Mouse (Mus musculus): Measurements from ENCODE around the gene Rbm15. TPM values are rescaled to one million over a fixed set of nuclear protein-coding genes. Genes with fewer than 3 reads are reported as not detected.
"Not testable (repeated sequence)": the region's sequence is repeated elsewhere in the genome, so short reads cannot be mapped to it uniquely, and the experiment has no call there.

Rbm15 gene
- polyA plus RNA-seq, 2 experiments from 2014 or later, result 13.2 to 19.5 TPM

DNA sequence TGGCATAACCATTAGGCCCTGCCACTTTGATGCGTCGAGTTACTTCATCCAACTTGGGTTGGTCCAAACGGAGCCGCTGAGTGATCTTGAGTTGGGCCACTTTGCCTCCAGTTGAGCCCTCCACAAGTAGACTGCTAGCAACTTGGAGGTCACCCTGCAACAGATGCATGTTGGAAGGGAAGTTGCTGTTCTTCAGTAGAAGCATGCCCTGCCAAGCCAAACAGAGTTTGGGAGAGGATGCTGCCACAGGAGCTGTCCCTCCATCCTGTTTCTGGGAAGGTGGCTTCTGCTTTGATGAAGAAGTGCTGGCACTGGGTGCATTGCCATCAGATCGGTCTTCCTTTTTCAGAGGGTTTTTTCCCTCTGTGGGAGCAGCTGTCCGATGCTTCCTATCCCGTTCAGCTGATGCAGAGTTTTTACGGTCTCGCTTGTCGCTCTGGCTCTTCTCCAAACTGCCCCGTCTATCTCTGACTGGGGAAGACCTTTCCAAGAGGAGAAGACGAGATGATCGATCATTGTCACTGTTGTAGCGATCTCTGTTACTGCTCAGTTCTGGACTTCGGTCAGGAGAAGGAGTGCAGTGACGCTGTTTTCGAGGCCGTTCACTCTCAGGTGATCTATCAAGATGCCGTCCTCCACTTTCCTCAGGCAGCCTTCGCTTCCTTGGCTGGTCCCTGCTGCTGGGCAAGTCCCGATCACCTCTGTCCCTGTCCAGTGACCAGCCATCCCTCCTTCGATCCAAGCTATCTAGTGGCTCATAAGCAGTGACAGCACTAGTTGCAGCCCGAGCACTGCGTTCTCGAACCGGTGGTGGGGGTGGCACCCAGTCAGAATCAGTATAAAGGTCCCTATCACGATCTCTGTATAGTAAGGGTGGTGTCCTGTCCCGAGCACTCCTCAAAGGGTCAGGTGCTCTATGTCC is 2.7 kb downstream of the Rbm15 start:
- no peak for ATAC-seq

DNA sequence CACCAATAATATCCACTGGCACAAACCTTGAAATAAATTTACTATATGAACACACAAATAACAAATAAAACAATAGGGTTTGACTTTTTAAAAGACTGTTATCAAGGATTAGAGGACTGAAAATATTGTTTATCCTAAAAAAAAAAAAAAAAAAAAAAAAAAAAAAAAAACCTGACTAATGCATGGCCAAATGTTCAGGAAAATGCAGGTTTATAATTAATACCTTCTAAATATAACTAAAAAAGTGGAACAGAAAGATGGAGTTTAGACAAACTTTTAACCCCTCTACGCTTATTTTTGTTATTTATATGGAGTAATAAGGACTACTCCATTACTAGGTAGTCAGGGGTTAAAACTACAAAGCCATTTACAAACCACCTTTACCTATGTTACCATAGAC is 7.0 kb downstream of the Rbm15 start:
- ATAC-seq, result no peak

DNA sequence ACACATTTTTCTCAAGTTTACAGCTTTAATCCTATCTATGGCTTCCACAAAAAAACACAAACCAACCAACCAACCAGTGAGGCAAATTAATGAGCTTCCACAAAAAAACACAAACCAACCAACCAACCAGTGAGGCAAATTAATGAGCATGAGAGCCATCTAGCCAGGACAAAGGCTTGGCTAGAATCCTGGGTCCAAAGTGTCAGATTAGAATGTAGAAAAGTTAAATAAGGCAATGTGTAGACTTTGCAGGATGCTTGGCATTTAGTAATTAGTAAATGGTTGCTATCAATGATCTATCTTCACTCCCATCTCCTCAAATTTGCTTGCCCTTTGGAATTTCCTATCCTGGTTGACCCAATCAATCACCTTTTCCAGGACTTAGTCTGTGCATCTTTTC is 11.7 kb downstream of the Rbm15 start:
- ATAC-seq, result no peak

DNA sequence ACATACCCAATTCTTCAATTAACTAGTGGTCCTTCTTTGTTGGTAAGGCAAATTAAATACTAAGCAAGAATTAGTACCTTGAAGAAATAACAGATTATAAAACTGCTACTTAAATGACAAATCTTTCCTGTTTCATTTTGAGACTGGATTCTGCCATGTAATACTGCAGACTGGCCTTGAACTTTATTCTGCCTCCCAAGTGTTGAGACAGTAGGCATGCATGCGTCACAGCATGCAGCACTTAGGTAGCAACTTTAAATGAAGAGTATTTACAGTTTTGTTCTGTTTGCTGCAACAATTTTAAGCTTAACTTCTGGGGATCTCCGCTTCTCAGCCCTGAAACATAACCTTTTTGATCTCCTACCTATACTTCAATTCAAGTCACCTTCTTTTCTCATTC is 12.3 kb downstream of the Rbm15 start:
- ATAC-seq, result no peak

DNA sequence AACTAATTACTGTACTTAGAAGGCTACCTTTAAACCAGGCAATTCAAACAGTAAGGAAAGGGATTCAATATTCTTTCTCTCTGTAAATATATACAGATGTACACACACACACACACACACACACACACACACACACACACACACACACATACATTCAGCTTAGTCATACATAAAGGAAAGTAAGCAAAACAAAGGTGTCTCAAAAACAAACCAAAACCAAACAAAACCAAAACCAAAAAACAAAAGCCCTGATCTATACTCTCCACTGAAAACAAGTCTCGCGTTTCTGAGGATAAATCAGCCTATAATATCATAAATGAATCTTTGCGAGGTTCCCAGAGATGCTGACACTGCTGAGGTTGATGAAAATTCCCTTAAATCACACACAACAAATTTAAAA is 16.1 kb downstream of the Rbm15 start:
- ATAC-seq, result peak; percentile 40

DNA sequence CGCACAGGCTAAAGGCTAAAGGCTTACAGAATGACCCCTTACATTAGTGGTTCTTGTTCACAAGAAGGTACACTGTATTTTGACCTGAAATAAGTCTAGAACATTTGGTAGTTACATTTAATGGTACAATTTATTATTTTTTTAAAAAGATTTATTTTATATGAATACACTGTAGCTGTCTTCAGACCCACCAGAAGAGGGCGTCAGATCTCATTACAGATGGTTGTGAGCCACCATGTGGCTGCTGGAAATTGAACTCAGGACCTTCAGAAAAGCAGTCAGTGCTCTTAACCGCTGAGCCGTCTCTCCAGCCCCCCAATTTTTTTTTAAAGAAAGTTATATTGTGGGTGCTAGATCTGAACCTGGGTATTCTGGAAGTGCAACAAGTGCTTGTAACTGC is 36.6 kb downstream of the Rbm15 start:
- not testable (repeated sequence) for ATAC-seq

DNA sequence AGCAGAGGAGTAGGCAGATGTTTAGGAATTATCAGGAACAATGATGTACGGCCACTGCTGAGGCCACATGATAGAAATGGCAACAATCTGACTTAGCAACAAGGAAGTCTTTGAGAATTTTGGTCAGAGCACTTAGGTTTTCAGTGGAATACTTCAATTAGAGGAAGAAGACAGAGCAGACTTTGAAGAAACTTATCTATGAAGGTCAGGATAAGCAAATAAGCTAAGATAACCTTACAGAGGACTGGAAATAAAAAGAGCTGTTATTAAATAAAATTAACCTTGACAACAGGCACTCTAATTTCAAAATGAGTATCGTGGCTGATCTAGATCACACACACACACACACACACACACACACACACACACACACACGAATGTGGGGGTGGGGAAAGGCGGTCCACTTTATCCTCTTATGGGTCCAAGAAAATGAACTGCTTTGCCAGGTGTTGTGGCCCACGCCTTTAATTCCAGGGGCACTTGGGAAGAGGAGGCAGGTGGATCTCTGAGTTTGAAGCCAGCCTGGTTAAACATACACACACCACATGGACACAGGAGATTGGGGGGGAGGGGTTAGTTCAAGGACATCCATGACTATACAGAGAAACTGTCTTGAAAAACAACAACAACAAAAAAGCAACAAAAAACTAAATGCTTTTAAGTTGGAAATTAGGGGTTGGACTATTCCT is 37.7 kb downstream of the Rbm15 start:
- no peak for ATAC-seq

DNA sequence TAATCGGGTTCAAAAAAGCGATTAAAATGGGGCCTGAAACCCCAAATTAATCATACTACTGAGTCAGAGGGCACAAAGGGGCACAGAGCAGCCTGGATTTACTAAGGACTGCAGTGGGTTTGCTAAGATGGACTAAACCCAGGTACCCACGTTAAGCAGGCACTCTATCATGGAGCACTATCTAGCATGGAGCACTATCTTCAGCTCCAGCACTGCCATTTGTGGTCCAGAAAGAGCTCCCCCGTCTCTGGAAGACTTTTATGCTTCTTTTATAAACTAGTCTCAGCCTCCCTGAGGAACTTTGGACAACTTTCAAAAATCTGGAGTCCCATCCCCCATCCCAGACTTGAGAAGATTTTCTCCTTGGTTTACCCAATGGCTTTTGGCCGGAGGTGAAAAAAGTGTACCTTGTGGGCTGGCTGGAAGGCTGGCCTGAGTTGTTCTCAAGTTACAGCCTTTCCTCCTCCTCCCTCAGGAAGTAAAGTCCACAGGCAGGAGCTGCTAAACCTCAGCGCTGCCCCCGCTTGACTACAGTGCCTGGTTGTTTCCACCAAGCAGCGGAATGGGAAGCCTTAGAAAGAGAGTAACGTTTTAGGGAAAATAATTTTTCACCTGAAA is 42.6 kb downstream of the Rbm15 start, which contains the start of gene Slc16a4:
Gene Slc16a4 (plus strand): TSS at position 467 of the 618 bp plus-strand sequence.
- ATAC-seq, result no peak

DNA sequence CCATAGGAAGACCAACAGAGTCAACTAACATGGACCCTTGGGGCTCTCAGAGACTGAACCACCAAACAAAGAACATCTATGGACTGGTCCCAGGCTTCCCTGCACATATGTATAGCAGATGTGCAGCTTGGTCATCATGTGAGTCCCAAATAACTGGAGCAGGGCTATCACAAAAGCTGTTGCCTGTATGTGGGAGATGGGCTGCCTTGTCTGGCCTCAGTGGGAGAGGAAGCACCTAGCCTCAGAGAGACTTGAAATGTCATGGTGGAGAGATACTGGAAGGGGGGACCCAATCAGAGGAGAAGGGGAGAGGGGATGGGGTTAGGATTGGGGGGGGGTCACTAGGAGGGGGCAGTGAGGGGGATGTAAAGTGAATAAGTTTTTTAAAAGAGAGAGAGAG is 46.1 kb downstream of the Rbm15 start:
- ATAC-seq, result no peak

DNA sequence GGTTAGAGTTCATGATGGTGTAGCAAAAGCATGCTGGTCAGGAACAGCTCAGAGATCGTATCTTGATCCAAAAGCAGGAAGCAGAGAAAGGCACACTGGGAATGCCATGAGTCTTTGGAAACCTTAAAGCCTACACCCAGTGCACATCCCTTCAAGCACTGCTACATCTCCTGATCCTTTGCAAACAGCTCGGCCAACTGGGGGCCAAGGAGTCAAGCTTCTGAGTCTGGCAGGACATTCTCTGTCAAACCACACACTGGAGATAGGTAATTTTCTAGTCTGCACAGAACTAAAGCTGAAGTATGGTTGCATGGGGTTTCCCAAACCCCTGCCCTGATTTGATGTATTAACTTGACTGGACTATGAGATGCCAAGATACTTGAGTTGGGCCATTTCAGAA is 47.4 kb downstream of the Rbm15 start:
- ATAC-seq, result no peak

DNA sequence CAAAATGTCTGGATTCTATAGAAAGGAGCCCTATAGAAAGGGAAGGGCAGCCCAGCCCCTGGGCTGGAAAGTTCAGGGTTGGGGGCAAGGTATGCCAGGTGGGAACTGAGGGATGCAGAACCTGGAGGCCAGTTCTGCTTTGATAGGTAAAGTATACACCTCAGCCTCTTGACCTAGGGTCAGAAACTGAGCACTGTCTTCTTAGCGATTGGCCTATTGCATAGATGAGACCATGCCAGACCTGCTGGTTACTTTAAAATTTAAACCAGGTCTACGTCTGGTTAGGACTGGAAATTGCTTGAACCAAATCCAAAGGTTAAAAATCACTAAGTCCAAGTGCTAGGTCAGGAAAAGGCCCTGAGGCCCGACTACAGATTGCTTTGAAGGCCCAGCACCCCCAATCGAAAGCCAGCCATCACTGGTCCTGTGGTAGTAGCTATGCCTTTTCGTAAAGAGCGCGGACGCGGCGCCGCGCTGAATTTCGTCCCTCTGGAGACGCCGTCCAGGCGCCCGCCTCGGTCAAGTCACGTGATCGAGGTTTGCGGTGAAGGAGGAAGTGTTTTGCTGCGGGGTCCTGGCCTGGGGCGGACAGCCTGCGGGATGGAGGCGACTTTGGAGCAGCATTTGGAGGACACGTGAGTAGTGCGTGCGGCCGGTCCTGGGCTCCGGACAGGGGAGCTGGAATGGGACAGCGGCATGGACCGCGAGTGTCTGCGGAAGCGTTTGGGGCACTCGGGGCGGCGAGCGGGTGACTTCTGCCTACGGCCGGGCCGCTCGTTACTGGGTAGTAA is 54.8 kb downstream of the Rbm15 start, which contains the start of gene Lamtor5:
Gene Lamtor5 (plus strand): TSS at position 380 of the 791 bp plus-strand sequence.
- ATAC-seq, result peak; percentile 77

DNA sequence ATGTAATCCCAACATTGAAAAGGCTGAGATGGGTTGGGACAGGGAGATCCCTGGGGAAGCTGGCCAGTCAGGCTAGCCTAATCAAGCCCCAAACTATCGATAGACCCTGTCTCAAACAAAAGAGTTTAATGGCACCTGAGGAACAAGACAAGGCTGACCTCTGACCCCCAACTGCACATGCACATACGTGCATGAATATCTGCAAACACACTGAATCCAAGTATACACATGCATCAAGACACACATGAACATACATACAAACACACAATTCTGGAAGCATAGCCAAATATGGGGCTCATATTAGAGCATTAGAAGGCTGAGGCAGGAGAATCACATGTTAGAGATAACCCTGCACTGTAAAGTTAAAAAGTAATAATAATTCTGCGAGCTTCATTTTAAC is 56.8 kb downstream of the Rbm15 start:
- ATAC-seq, result no peak

DNA sequence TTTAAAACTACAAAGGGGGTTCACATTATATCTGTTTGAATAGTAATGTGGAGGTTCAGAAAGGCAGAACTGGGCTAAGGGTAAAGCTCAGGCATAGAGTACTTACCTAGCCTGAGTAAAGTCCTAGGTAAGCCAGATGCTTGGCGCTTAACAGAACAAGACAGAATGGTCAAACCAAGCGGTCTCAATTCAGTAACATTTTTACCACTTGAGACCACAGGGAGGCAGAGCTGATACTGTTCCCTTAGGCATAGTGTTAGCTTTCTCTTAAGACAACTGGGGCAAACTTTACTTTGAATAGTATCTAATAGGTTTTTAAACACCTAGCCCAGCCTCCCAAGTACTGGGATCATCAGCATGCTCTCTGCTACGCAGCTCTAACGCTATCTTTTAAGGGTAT is 57.5 kb downstream of the Rbm15 start:
- ATAC-seq, result no peak

Other genes starting within 250 kb of the Rbm15 start
- gene Kcna2, start 232.5 kb downstream of the Rbm15 start, polyA plus RNA-seq (2017; shearing (Covaris generic)), result under 1 TPM; 0.10 to 0.13 TPM
- gene Kcna10, start 150.6 kb downstream of the Rbm15 start, polyA plus RNA-seq (2017; shearing (Covaris generic)), result not detected
- under 1 TPM in 1 of 2 experiments, not detected in 1; 0.90 TPM for gene Cym, start 111.9 kb downstream of the Rbm15 start, polyA plus RNA-seq (2017; shearing (Covaris generic))
- gene A630076J17Rik, start 103.1 kb downstream of the Rbm15 start, polyA plus RNA-seq (2017; shearing (Covaris generic)), result not detected
- gene Prok1, start 94.0 kb downstream of the Rbm15 start, polyA plus RNA-seq (2017; shearing (Covaris generic)), result under 1 TPM; 0.15 to 0.33 TPM
- 100 to 1,000 TPM; 223 to 224 TPM for gene Lamtor5, start 54.8 kb downstream of the Rbm15 start, polyA plus RNA-seq (2017; shearing (Covaris generic))
- 1 to 10 TPM in 1 of 2 experiments, under 1 TPM in 1; 0.57 to 2.6 TPM for gene Slc16a4, start 42.4 kb downstream of the Rbm15 start, polyA plus RNA-seq (2017; shearing (Covaris generic))
- not detected for gene Kcnc4, start 125.9 kb upstream of the Rbm15 start, polyA plus RNA-seq (2017; shearing (Covaris generic))
- not detected for gene Slc6a17, start 184.3 kb upstream of the Rbm15 start, polyA plus RNA-seq (2017; shearing (Covaris generic))
- not detected for gene Ubl4b, start 221.4 kb upstream of the Rbm15 start, polyA plus RNA-seq (2017; shearing (Covaris generic))

Data from activated CD4-positive, CD25-positive, alpha-beta regulatory T cell, adult 4 months (primary cell).